Mouse (Mus musculus): ENCODE results near the gene Cplx2. TPM values are rescaled to one million over a fixed set of nuclear protein-coding genes. Genes with fewer than 3 reads are reported as not detected.

The Cplx2 gene
- polyA plus RNA-seq, 1 experiment from 2014 or later = 9.9 TPM

DNA sequence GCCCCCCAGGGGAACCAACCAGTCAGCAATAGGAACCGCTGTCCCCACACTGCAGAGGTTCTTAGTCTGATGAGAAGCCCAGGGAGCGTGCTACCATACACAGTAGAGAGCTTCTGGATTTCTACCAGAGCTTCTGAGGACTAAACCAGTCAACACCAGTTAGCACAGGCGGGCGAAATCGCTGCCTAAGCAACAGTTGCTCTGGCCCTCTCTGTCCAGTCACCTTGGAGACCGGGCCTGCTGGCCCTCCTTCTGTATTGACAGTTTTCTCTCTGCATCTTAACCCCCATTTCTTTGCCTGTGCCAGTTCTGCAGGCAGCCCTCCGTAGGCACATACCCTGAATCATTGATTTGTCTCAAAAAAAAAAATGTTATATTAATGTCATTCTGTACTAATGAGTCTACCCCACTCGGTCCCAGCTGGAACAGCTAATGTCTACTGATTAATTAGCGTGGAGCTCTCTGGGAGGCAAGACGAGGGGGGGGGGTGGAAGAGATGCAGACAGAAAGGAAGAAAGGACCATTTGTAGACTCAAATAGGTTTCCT lies 47.7 kb downstream of the Cplx2 start:
- H3K9me3 ChIP-seq (replicated peaks) = peaks cover 5% of the 10 kb centered on the region
- DNase-seq (ENCODE audit: low spot score) = no peak
- no peaks in the 10 kb centered on the region for H3K36me3 ChIP-seq
- 79% methylated on average over 10 of the region's 10 CpGs for WGBS
- peak overlapping the region; percentile 63; the same call in 1 of the 2 replicates for H3K27ac ChIP-seq (replicated peaks)
- no peak overlapping the region for H3K4me3 ChIP-seq
- no peaks in the 10 kb centered on the region for H3K27me3 ChIP-seq (ENCODE audit: low read depth, poor library complexity, severe bottlenecking)
- peaks cover 8% of the 10 kb centered on the region for H3K4me1 ChIP-seq

DNA sequence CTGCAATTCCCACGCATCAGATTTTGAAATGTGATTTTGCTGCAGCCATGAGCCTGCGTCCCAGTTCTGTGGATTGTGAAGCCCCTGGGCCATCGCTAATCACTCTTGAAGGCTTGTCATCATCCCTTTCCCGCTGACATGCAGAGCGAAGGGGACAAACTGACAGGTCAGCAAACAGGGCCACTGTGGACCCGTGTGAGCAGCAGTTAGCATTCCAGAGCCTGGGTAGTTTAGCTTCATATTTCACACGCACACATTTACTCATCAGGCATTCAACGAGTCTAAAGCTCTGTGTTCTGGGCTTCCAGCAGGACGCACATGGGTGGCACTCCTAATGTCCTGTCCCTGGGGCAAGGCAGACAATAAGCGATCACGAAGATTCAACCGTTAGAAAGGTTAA lies 49.1 kb downstream of the Cplx2 start:
- no peaks in the 10 kb centered on the region for H3K27me3 ChIP-seq (ENCODE audit: low read depth, poor library complexity, severe bottlenecking)
- no peak for DNase-seq (ENCODE audit: low spot score)
- no peak overlapping the region for H3K27ac ChIP-seq (replicated peaks)
- no peak overlapping the region for H3K4me3 ChIP-seq
- 88% methylated on average over 12 of the region's 12 CpGs for WGBS
- H3K36me3 ChIP-seq = no peaks in the 10 kb centered on the region
- H3K4me1 ChIP-seq = peaks cover 12% of the 10 kb centered on the region
- H3K9me3 ChIP-seq (replicated peaks) = peaks cover 5% of the 10 kb centered on the region

- DNase-seq (ENCODE audit: low spot score) = no peak
- 77% methylated on average over 2 of the region's 2 CpGs for WGBS
Observed at GRCm38 (mm10) chr13:54425269-54425668, 54.1 kb downstream of the Cplx2 start.

DNA sequence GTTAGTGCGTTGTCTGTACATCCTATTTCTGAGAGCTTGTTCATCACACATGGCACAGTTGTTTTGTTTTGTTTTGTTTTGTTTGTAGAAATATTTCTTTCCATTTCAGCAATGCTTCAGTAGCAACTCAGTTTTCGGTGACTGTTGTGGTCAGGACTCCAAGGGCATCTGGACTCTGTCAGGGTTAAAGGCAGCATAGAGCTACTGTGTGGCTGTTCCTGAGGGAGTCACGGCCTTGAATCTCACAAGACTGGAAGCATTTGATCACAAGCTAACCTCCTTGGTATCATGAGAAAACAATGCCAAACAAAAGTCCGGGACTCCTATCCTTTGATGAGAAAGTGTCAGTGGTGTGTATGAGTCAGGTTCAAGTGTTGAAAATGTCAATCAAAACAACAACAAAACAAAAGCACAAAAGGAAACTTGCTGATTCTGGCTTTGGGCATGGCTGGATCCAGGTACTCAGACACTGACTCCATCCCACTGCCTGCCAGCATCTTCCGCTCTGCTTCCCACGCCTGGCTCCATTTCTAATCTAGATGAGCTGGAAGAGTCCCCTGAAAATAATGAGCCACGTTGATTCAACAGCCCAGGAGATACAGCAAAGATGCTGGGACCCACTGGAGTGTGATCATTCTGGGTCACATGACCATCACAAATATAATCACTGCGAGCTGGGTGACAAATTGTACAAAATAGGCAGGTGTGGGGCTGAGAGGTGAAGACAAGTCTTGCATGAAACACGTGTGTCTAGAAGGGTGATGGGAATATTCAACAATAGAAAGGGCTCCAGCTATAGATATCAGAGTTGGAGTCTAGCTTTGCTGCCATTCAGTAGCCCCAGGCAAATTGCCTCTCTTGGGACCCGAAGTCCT lies 55.9 kb downstream of the Cplx2 start:
- H3K36me3 ChIP-seq = no peaks in the 10 kb centered on the region
- no peak overlapping the region for H3K4me3 ChIP-seq
- DNase-seq (ENCODE audit: low spot score) = no peak
- H3K27me3 ChIP-seq (ENCODE audit: low read depth, poor library complexity, severe bottlenecking) = no peaks in the 10 kb centered on the region
- no peak overlapping the region for H3K27ac ChIP-seq (replicated peaks)
- WGBS = 83% methylated on average over 10 of the region's 10 CpGs
- H3K9me3 ChIP-seq (replicated peaks) = peaks cover 5% of the 10 kb centered on the region
- H3K4me1 ChIP-seq = peaks cover 9% of the 10 kb centered on the region

More at GRCm38 (mm10) chr13:54425269-54425668, 54.1 kb downstream of the Cplx2 start:
- peaks cover 9% of the 10 kb centered on the region for H3K4me1 ChIP-seq
- no peak overlapping the region for H3K4me3 ChIP-seq
- H3K36me3 ChIP-seq = no peaks in the 10 kb centered on the region
- no peaks in the 10 kb centered on the region for H3K27me3 ChIP-seq (ENCODE audit: low read depth, poor library complexity, severe bottlenecking)
- H3K27ac ChIP-seq (replicated peaks) = peak overlapping the region; percentile 67
- peaks cover 5% of the 10 kb centered on the region for H3K9me3 ChIP-seq (replicated peaks)

DNA sequence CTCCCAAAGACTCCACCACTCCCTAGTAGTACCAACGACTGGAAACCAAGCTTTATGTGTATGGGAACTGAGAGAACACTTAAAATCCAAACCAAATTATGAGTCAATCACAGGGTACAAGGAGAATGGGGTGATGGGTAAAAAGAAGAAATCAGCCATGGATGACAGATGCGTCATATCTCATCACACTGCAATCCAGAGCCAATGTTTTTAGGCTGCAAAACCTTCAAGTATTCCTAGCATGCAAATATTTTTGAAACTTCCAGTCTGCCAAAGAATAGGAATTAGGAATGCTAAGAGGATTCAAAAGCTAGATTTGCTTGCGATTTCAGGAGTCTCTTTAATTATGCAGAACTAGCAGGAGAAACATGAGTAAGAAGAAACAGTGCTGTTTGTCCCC lies 57.6 kb downstream of the Cplx2 start:
- H3K27ac ChIP-seq (replicated peaks) = no peak overlapping the region
- peaks cover 9% of the 10 kb centered on the region for H3K4me1 ChIP-seq
- H3K4me3 ChIP-seq = no peak overlapping the region
- no peaks in the 10 kb centered on the region for H3K36me3 ChIP-seq
- DNase-seq (ENCODE audit: low spot score) = no peak
- WGBS = 78% methylated on average over 3 of the region's 3 CpGs
- H3K9me3 ChIP-seq (replicated peaks) = no peaks in the 10 kb centered on the region
- H3K27me3 ChIP-seq (ENCODE audit: low read depth, poor library complexity, severe bottlenecking) = no peaks in the 10 kb centered on the region

- Histone ChIP-seq H3K36me3 (no peaks in the 10 kb centered on the region), H3K27ac (replicated peaks) (no peak overlapping the region), H3K4me1 (peaks cover 7% of the 10 kb centered on the region), H3K4me3 (no peak overlapping the region), H3K9me3 (replicated peaks) (no peaks in the 10 kb centered on the region), H3K27me3 (ENCODE audit: low read depth, poor library complexity, severe bottlenecking) (no peaks in the 10 kb centered on the region)
- no peak for DNase-seq (ENCODE audit: low spot score)
- WGBS = 70% methylated on average over 2 of the region's 2 CpGs
Observed at GRCm38 (mm10) chr13:54430051-54430450, 58.9 kb downstream of the Cplx2 start.

- no peak overlapping the region for H3K4me3 ChIP-seq
- H3K9me3 ChIP-seq (replicated peaks) = no peaks in the 10 kb centered on the region
- no peak for DNase-seq (ENCODE audit: low spot score)
- H3K4me1 ChIP-seq = no peaks in the 10 kb centered on the region
- H3K36me3 ChIP-seq = no peaks in the 10 kb centered on the region
- H3K27me3 ChIP-seq (ENCODE audit: low read depth, poor library complexity, severe bottlenecking) = no peaks in the 10 kb centered on the region
- WGBS = 88% methylated on average over 9 of the region's 9 CpGs
- H3K27ac ChIP-seq (replicated peaks) = no peak overlapping the region
Observed at GRCm38 (mm10) chr13:54431161-54431560, 60.0 kb downstream of the Cplx2 start.

Other genes starting within 250 kb of the Cplx2 start
- 0.14 and 0.15 TPM in 2 replicates for gene Hrh2, start 179.2 kb upstream of the Cplx2 start, polyA plus RNA-seq (2016; fragmentation: Nextera tagmentation; extraction: Ambion mirVana)
- gene Thoc3, start 97.5 kb downstream of the Cplx2 start, polyA plus RNA-seq (2016; fragmentation: Nextera tagmentation; extraction: Ambion mirVana) = 195 and 200 TPM in 2 replicates
- gene Simc1, start 132.4 kb downstream of the Cplx2 start, polyA plus RNA-seq (2016; fragmentation: Nextera tagmentation; extraction: Ambion mirVana) = 12.0 and 12.8 TPM in 2 replicates
- 215 and 266 TPM in 2 replicates for gene 4833439L19Rik, start 194.1 kb downstream of the Cplx2 start, polyA plus RNA-seq (2016; fragmentation: Nextera tagmentation; extraction: Ambion mirVana)
- 28.6 and 29.7 TPM in 2 replicates for gene Arl10, start 203.7 kb downstream of the Cplx2 start, polyA plus RNA-seq (2016; fragmentation: Nextera tagmentation; extraction: Ambion mirVana)
- 89.7 and 105 TPM in 2 replicates for gene Nop16, start 218.7 kb downstream of the Cplx2 start, polyA plus RNA-seq (2016; fragmentation: Nextera tagmentation; extraction: Ambion mirVana)
- gene Higd2a, start 218.9 kb downstream of the Cplx2 start, polyA plus RNA-seq (2016; fragmentation: Nextera tagmentation; extraction: Ambion mirVana) = 155 and 156 TPM in 2 replicates
- 18.7 and 24.3 TPM in 2 replicates for gene Cltb, start 240.0 kb downstream of the Cplx2 start, polyA plus RNA-seq (2016; fragmentation: Nextera tagmentation; extraction: Ambion mirVana)

Data from midbrain, embryonic 10.5 days (tissue).